Mouse (Mus musculus): ENCODE data around the gene Adgrv1. TPM values are rescaled to one million over a fixed set of nuclear protein-coding genes. Genes with fewer than 3 reads are reported as not detected.

Gene Adgrv1
- polyA plus RNA-seq, 1 experiment from 2014 or later: 16.7 TPM

- ATAC-seq (ENCODE audit: low FRiP score, low TSS enrichment) (peak; percentile 71), DNase-seq (peak; percentile 71)
- peak overlapping the region; percentile 29 for H3K4me3 ChIP-seq (replicated peaks; ENCODE audit: low read depth, low read length)
- H3K4me1 ChIP-seq (ENCODE audit: control insufficient read depth, insufficient read depth, low read length): peaks cover 8% of the 10 kb centered on the region; the same call in 1 of the 2 replicates
- H3K4me2 ChIP-seq (ENCODE audit: low read length): peak overlapping the region; percentile 57
- 7% methylated on average over 12 of the region's 12 CpGs for WGBS
- H3K27me3 ChIP-seq (ENCODE audit: control insufficient read depth, insufficient read depth, low read length): no peaks in the 10 kb centered on the region
- H3K9ac ChIP-seq (replicated peaks; ENCODE audit: low read length): 0 out of 2 replicates have a peak overlapping the region, but pooled peaks have one; percentile 27
- peak overlapping the region; percentile 33; the same call in 1 of the 2 replicates for H3K27ac ChIP-seq (replicated peaks; ENCODE audit: low read depth, low read length)
- H3K36me3 ChIP-seq (ENCODE audit: control insufficient read depth, insufficient read depth, low read length): no peaks in the 10 kb centered on the region
- no peaks in the 10 kb centered on the region for H3K9me3 ChIP-seq (ENCODE audit: control insufficient read depth, low read length)
Measured at GRCm38 (mm10) chr13:81570241-81570821, 62.6 kb downstream of the Adgrv1 start.

- H3K27ac ChIP-seq (replicated peaks; ENCODE audit: low read depth, low read length): no peak overlapping the region
- H3K4me1 ChIP-seq (ENCODE audit: control insufficient read depth, insufficient read depth, low read length): no peaks in the 10 kb centered on the region
- no peaks in the 10 kb centered on the region for H3K9me3 ChIP-seq (ENCODE audit: control insufficient read depth, low read length)
- no peak for DNase-seq
- no peak overlapping the region for H3K9ac ChIP-seq (replicated peaks; ENCODE audit: low read length)
- H3K27me3 ChIP-seq (ENCODE audit: control insufficient read depth, insufficient read depth, low read length): no peaks in the 10 kb centered on the region
- no peak overlapping the region for H3K4me3 ChIP-seq (replicated peaks; ENCODE audit: low read depth, low read length)
- no peak overlapping the region for H3K4me2 ChIP-seq (ENCODE audit: low read length)
- H3K36me3 ChIP-seq (ENCODE audit: control insufficient read depth, insufficient read depth, low read length): no peaks in the 10 kb centered on the region
- WGBS: 57% methylated on average over 1 of the region's 1 CpGs
- ATAC-seq (ENCODE audit: low FRiP score, low TSS enrichment): no peak
Measured at GRCm38 (mm10) chr13:81550024-81550423, 82.9 kb downstream of the Adgrv1 start.

DNA sequence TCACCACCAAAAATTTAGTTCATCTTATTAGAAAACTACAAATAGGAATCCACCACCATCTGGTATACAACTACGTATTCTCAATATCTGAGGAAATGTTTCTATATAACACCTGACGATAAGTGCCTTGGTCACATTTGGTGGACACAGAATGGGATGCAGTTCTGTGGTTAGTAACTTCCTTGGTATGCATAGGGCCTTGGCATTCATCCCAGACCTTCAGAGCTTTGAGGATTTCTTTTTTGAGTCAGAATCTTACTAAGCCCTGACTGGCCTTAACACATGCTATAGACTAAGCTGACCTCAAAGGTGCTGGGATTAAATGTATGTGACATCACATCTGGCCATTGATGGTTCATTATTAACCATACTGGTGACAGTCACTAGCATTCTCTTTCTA is 98.0 kb downstream of the Adgrv1 start:
- 96% methylated on average over 2 of the region's 2 CpGs for WGBS
- no peak overlapping the region for H3K4me2 ChIP-seq (ENCODE audit: low read length)
- no peak overlapping the region for H3K9ac ChIP-seq (replicated peaks; ENCODE audit: low read length)
- no peak overlapping the region for H3K27ac ChIP-seq (replicated peaks; ENCODE audit: low read depth, low read length)
- peaks cover 5% of the 10 kb centered on the region; the same call in 1 of the 2 replicates for H3K36me3 ChIP-seq (ENCODE audit: control insufficient read depth, insufficient read depth, low read length)
- no peak overlapping the region for H3K4me3 ChIP-seq (replicated peaks; ENCODE audit: low read depth, low read length)
- no peaks in the 10 kb centered on the region for H3K9me3 ChIP-seq (ENCODE audit: control insufficient read depth, low read length)
- DNase-seq (no peak), ATAC-seq (ENCODE audit: low FRiP score, low TSS enrichment) (no peak)
- H3K27me3 ChIP-seq (ENCODE audit: control insufficient read depth, insufficient read depth, low read length): no peaks in the 10 kb centered on the region
- H3K4me1 ChIP-seq (ENCODE audit: control insufficient read depth, insufficient read depth, low read length): no peaks in the 10 kb centered on the region

DNA sequence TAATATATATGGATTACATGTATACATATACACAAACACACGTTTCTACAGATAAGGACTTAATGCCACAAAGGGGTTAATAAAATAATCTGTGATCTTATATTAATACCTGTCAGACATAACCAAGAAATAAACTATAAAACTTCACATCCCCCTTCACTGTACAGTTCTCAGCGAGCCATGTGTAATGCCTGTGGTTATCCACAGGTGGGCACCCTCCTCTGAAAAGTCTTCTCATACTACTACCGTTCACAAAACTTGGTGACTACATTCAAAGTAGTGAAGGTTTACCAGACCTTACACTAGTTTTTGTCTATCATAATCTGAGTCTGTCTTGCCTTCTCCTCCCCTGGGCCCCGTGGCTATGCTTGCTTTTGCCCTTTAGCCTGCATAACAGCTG is 106.3 kb downstream of the Adgrv1 start:
- H3K4me2 ChIP-seq (ENCODE audit: low read length): no peak overlapping the region
- no peaks in the 10 kb centered on the region for H3K9me3 ChIP-seq (ENCODE audit: control insufficient read depth, low read length)
- no peaks in the 10 kb centered on the region for H3K4me1 ChIP-seq (ENCODE audit: control insufficient read depth, insufficient read depth, low read length)
- H3K9ac ChIP-seq (replicated peaks; ENCODE audit: low read length): no peak overlapping the region
- H3K36me3 ChIP-seq (ENCODE audit: control insufficient read depth, insufficient read depth, low read length): 0 out of 2 replicates have a peak, but pooled peaks cover 4% of the 10 kb centered on the region
- 63% methylated on average over 4 of the region's 4 CpGs for WGBS
- DNase-seq (peak; percentile 52), ATAC-seq (ENCODE audit: low FRiP score, low TSS enrichment) (no peak; the same call in 1 of the 2 replicates)
- no peak overlapping the region for H3K27ac ChIP-seq (replicated peaks; ENCODE audit: low read depth, low read length)
- no peak overlapping the region for H3K4me3 ChIP-seq (replicated peaks; ENCODE audit: low read depth, low read length)
- no peaks in the 10 kb centered on the region for H3K27me3 ChIP-seq (ENCODE audit: control insufficient read depth, insufficient read depth, low read length)

DNA sequence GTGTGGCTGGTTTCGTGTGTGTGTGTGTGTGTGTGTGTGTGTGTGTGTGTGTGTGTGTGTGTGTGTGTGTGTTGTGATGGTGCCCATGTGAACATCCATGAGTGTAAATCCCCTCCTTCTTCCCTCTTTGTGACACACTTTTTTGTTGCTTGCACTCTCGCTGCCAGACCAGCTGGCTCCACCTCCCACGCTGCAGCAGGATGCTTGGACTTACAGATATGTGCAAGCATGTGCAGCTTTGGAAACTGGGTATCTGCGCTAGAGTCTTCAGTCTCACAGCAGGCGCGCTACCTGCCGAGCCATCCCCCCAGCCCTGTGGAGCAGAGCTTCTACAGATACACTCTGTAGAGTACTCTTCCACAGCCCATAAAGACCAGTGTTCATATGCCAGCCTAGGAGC is 122.8 kb downstream of the Adgrv1 start:
- ATAC-seq (ENCODE audit: low FRiP score, low TSS enrichment) (no peak), DNase-seq (no peak)
- H3K36me3 ChIP-seq (ENCODE audit: control insufficient read depth, insufficient read depth, low read length): no peaks in the 10 kb centered on the region
- H3K27me3 ChIP-seq (ENCODE audit: control insufficient read depth, insufficient read depth, low read length): no peaks in the 10 kb centered on the region
- no peaks in the 10 kb centered on the region for H3K4me1 ChIP-seq (ENCODE audit: control insufficient read depth, insufficient read depth, low read length)
- H3K27ac ChIP-seq (replicated peaks; ENCODE audit: low read depth, low read length): no peak overlapping the region
- WGBS: 94% methylated on average over 7 of the region's 7 CpGs
- no peaks in the 10 kb centered on the region for H3K9me3 ChIP-seq (ENCODE audit: control insufficient read depth, low read length)
- no peak overlapping the region for H3K9ac ChIP-seq (replicated peaks; ENCODE audit: low read length)
- no peak overlapping the region for H3K4me2 ChIP-seq (ENCODE audit: low read length)
- H3K4me3 ChIP-seq (replicated peaks; ENCODE audit: low read depth, low read length): no peak overlapping the region

- H3K4me2 ChIP-seq (ENCODE audit: low read length): no peak overlapping the region
- no peaks in the 10 kb centered on the region for H3K9me3 ChIP-seq (ENCODE audit: control insufficient read depth, low read length)
- no peaks in the 10 kb centered on the region for H3K4me1 ChIP-seq (ENCODE audit: control insufficient read depth, insufficient read depth, low read length)
- WGBS: 84% methylated on average over 3 of the region's 3 CpGs
- H3K9ac ChIP-seq (replicated peaks; ENCODE audit: low read length): no peak overlapping the region
- DNase-seq: no peak
- no peak overlapping the region for H3K27ac ChIP-seq (replicated peaks; ENCODE audit: low read depth, low read length)
- H3K27me3 ChIP-seq (ENCODE audit: control insufficient read depth, insufficient read depth, low read length): no peaks in the 10 kb centered on the region
- H3K36me3 ChIP-seq (ENCODE audit: control insufficient read depth, insufficient read depth, low read length): 0 out of 2 replicates have a peak, but pooled peaks cover 4% of the 10 kb centered on the region
- H3K4me3 ChIP-seq (replicated peaks; ENCODE audit: low read depth, low read length): no peak overlapping the region
- no peak for ATAC-seq (ENCODE audit: low FRiP score, low TSS enrichment)
Measured at GRCm38 (mm10) chr13:81497035-81497434, 135.9 kb downstream of the Adgrv1 start.

DNA sequence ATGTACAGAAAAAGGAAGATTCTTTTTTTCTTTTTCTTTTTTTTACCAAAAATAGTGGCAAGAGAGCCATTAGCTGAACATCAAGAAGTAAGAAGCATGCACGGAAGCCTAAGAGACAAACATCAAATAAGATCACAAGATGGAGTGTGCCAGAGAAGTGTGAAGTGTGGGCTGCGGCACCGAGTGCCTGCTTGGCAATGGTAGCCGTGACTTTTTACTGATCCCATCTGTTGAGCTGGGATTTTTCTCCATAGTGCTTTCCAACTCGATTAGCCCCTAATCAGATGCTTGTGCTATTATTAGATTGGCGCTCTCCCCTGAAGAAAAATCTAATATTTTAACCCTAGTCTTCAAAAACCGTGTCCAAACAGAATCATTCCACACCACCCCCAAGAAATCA is 141.0 kb downstream of the Adgrv1 start:
- Histone ChIP-seq H3K36me3 (ENCODE audit: control insufficient read depth, insufficient read depth, low read length) (no peaks in the 10 kb centered on the region), H3K9me3 (ENCODE audit: control insufficient read depth, low read length) (no peaks in the 10 kb centered on the region), H3K9ac (replicated peaks; ENCODE audit: low read length) (no peak overlapping the region), H3K27me3 (ENCODE audit: control insufficient read depth, insufficient read depth, low read length) (no peaks in the 10 kb centered on the region), H3K4me1 (ENCODE audit: control insufficient read depth, insufficient read depth, low read length) (no peaks in the 10 kb centered on the region), H3K4me3 (replicated peaks; ENCODE audit: low read depth, low read length) (no peak overlapping the region), H3K27ac (replicated peaks; ENCODE audit: low read depth, low read length) (no peak overlapping the region), H3K4me2 (ENCODE audit: low read length) (no peak overlapping the region)
- DNase-seq: no peak
- 89% methylated on average over 7 of the region's 7 CpGs for WGBS
- ATAC-seq (ENCODE audit: low FRiP score, low TSS enrichment): no peak

DNA sequence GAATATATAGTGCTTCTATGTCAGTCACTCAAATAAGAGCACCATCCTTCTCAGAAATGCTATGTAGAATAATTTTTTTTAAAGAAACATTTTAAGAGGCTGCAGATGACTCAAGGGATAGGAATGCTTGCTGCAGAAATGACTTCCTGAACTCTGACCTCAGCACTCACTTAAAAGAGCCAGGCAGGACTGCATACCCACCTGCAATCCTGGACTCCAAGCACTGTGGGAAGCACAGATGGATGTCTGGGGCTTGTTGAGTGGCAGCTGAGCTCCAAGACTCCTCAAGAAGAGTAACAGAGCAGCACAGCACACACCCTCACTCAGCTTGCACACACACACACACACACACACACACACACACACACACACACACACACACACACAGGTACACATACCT is 146.0 kb downstream of the Adgrv1 start:
- DNase-seq (no peak), ATAC-seq (ENCODE audit: low FRiP score, low TSS enrichment) (no peak)
- H3K27me3 ChIP-seq (ENCODE audit: control insufficient read depth, insufficient read depth, low read length): no peaks in the 10 kb centered on the region
- H3K27ac ChIP-seq (replicated peaks; ENCODE audit: low read depth, low read length): no peak overlapping the region
- no peak overlapping the region for H3K9ac ChIP-seq (replicated peaks; ENCODE audit: low read length)
- H3K4me1 ChIP-seq (ENCODE audit: control insufficient read depth, insufficient read depth, low read length): no peaks in the 10 kb centered on the region
- H3K9me3 ChIP-seq (ENCODE audit: control insufficient read depth, low read length): no peaks in the 10 kb centered on the region
- no peak overlapping the region for H3K4me3 ChIP-seq (replicated peaks; ENCODE audit: low read depth, low read length)
- H3K4me2 ChIP-seq (ENCODE audit: low read length): no peak overlapping the region
- no peaks in the 10 kb centered on the region for H3K36me3 ChIP-seq (ENCODE audit: control insufficient read depth, insufficient read depth, low read length)

GRCm38 (mm10) chr13:81473750-81474149 is 159.2 kb downstream of the Adgrv1 start:
- Histone ChIP-seq H3K4me1 (ENCODE audit: control insufficient read depth, insufficient read depth, low read length) (no peaks in the 10 kb centered on the region), H3K27me3 (ENCODE audit: control insufficient read depth, insufficient read depth, low read length) (no peaks in the 10 kb centered on the region)
- ATAC-seq (ENCODE audit: low FRiP score, low TSS enrichment): peak; percentile 31; the same call in 1 of the 2 replicates

More at GRCm38 (mm10) chr13:81473750-81474149, 159.2 kb downstream of the Adgrv1 start:
- Histone ChIP-seq H3K36me3 (ENCODE audit: control insufficient read depth, insufficient read depth, low read length) (no peaks in the 10 kb centered on the region), H3K27ac (replicated peaks; ENCODE audit: low read depth, low read length) (no peak overlapping the region), H3K9me3 (ENCODE audit: control insufficient read depth, low read length) (no peaks in the 10 kb centered on the region), H3K9ac (replicated peaks; ENCODE audit: low read length) (no peak overlapping the region), H3K4me2 (ENCODE audit: low read length) (no peak overlapping the region), H3K4me3 (replicated peaks; ENCODE audit: low read depth, low read length) (no peak overlapping the region)
- no peak for DNase-seq
